Comparison of ENCODE assay signal across 27 mouse cellular contexts in genomic region chr12:99576682-99577081, GRCm38 (mm10). TPM values are rescaled to one million over a fixed set of nuclear protein-coding genes. Genes with fewer than 3 reads are reported as not detected.
A peak's percentile ranks its signal among the peaks of the same experiment; 100 is the strongest.
DNase-seq lines count a peak whose midpoint lies in the region; ATAC-seq and TF ChIP-seq lines count a peak whose summit lies in the region.
"Had no signal": no experiment of that assay in that cellular context is flagged by ENCODE, and none has a peak within 500 bp of the region (broad histone marks: within the 10 kb centered on the region; RNA-seq: fewer than 3 reads in every experiment).

No protein-coding gene starts in this region.

- TF ChIP-seq RAD21 in CH12.LX (IDR thresholded peaks at IDR 0.05; ENCODE audit: low read depth, low read length) = no peak

- no peaks in the 10 kb centered on the region for H3K27me3 ChIP-seq in CH12.LX (replicated peaks)
- no peaks in the 10 kb centered on the region for H3K27me3 ChIP-seq in lung, postnatal 0 days (replicated peaks; ENCODE audit: insufficient read depth, low read length)
- H3K27me3 ChIP-seq in midbrain, embryonic 14.5 days (ENCODE audit: control insufficient read depth, insufficient read depth, low read length) = no peaks in the 10 kb centered on the region; the same call in 1 of the 2 replicates
- H3K27me3 ChIP-seq in intestine, embryonic 15.5 days (replicated peaks) = no peaks in the 10 kb centered on the region
- H3K27me3 ChIP-seq: embryonic facial prominence, embryonic 15.5 days had no signal

- TF ChIP-seq EP300 in CH12.LX (IDR thresholded peaks at IDR 0.05; ENCODE audit: low read length) = peak; percentile 38; the same call in 1 of the 2 replicates
- no peak for TF ChIP-seq EP300 in lung, postnatal 0 days (IDR thresholded peaks at IDR 0.05)

- H3K4me2 ChIP-seq in CH12.LX (ENCODE audit: insufficient read depth, low read depth, poor library complexity, severe bottlenecking) = no peak overlapping the region; the same call in none of the 2 replicates
- no peak overlapping the region for H3K4me2 ChIP-seq in lung, postnatal 0 days (replicated peaks; ENCODE audit: low read depth, low read length)
- no peak overlapping the region for H3K4me2 ChIP-seq in midbrain, embryonic 14.5 days (ENCODE audit: low read length)
- no peak overlapping the region for H3K4me2 ChIP-seq in intestine, embryonic 15.5 days (replicated peaks)
- H3K4me2 ChIP-seq: embryonic facial prominence, embryonic 15.5 days; forebrain, embryonic 12.5 days; midbrain, embryonic 11.5 days; neural tube, embryonic 13.5 days had no signal

- H3K27ac ChIP-seq in CH12.LX (ENCODE audit: insufficient read depth, low read depth) = no peak overlapping the region
- H3K27ac ChIP-seq in lung, postnatal 0 days (ENCODE audit: low read length) = no peak overlapping the region
- no peak overlapping the region for H3K27ac ChIP-seq in midbrain, embryonic 14.5 days (replicated peaks; ENCODE audit: low read depth, low read length)
- no peak overlapping the region for H3K27ac ChIP-seq in intestine, embryonic 15.5 days
- H3K27ac ChIP-seq: embryonic facial prominence, embryonic 10.5 days; embryonic facial prominence, embryonic 15.5 days; forebrain, embryonic 12.5 days; liver, embryonic 14.5 days; neural tube, embryonic 13.5 days had no signal

- H3K4me3 ChIP-seq in CH12.LX (replicated peaks in 1 of 3; ENCODE audit: low read depth in 2 of 3, low read length in 2 of 3, poor library complexity in 1 of 3) = no peak overlapping the region
- H3K4me3 ChIP-seq in lung, postnatal 0 days (ENCODE audit: low read depth, low read length) = no peak overlapping the region
- H3K4me3 ChIP-seq in midbrain, embryonic 14.5 days (replicated peaks; ENCODE audit: low read depth, low read length) = no peak overlapping the region
- H3K4me3 ChIP-seq in intestine, embryonic 15.5 days (replicated peaks) = no peak overlapping the region
- H3K4me3 ChIP-seq: embryonic facial prominence, embryonic 10.5 days; embryonic facial prominence, embryonic 15.5 days; forebrain, embryonic 12.5 days; myocyte; neural tube, embryonic 13.5 days had no signal

- dilution Hi-C loops in CH12.LX (cut with MboI; ENCODE audit: extremely low pct_ligation_motif_present, extremely low pct_unique_long_range_greater_than_20kb, low sequenced_read_pairs) = no loop called here

- WGBS in lung, postnatal 0 days = 71% methylated on average over 6 of the region's 6 CpGs
- WGBS in midbrain, embryonic 14.5 days = 72% methylated on average over 6 of the region's 6 CpGs
- WGBS in intestine, embryonic 15.5 days = 74% methylated on average over 6 of the region's 6 CpGs

- no peak for TF ChIP-seq CTCF in CH12.LX (conservative IDR thresholded peaks at IDR 0.05 in 1 of 2, IDR thresholded peaks at IDR 0.05 in 1 of 2; ENCODE audit: low read depth in 2 of 2, low read length in 2 of 2)
- TF ChIP-seq CTCF in lung, postnatal 0 days (IDR thresholded peaks at IDR 0.05) = no peak

- peak; percentile 42; the same call in 1 of the 2 replicates for ATAC-seq in common myeloid progenitor, adult 5-6 weeks (replicated peaks; ENCODE audit: low read depth, poor library complexity, severe bottlenecking)
- ATAC-seq in lung, postnatal 0 days = no peak
- ATAC-seq in midbrain, embryonic 14.5 days (ENCODE audit: low FRiP score, low TSS enrichment) = no peak
- ATAC-seq in intestine, embryonic 15.5 days = no peak
- ATAC-seq: forebrain, postnatal 0 days; hindbrain, embryonic 16.5 days; intestine, postnatal 0 days had no signal

- H3K9me3 ChIP-seq in CH12.LX (replicated peaks; ENCODE audit: low read length) = peaks cover 3% of the 10 kb centered on the region
- H3K9me3 ChIP-seq in lung, postnatal 0 days (ENCODE audit: low read length) = no peaks in the 10 kb centered on the region
- no peaks in the 10 kb centered on the region for H3K9me3 ChIP-seq in midbrain, embryonic 14.5 days (ENCODE audit: control insufficient read depth, low read length)
- H3K9me3 ChIP-seq in intestine, embryonic 15.5 days = no peaks in the 10 kb centered on the region
- H3K9me3 ChIP-seq: embryonic facial prominence, embryonic 10.5 days; embryonic facial prominence, embryonic 15.5 days; forebrain, embryonic 12.5 days; neural tube, embryonic 13.5 days had no signal

- H3K79me2 ChIP-seq in CH12.LX (replicated peaks; ENCODE audit: control insufficient read depth, extremely low read depth, insufficient read depth, poor library complexity, severe bottlenecking) = no peaks in the 10 kb centered on the region

- peaks cover 19 to 28% of the 10 kb centered on the region in 2 experiments for H3K4me1 ChIP-seq in CH12.LX (ENCODE audit: control insufficient read depth in 1 of 2, insufficient read depth in 2 of 2)
- H3K4me1 ChIP-seq in lung, postnatal 0 days (ENCODE audit: insufficient read depth, low read depth, low read length) = peaks cover 5% of the 10 kb centered on the region; the same call in 1 of the 2 replicates
- H3K4me1 ChIP-seq in midbrain, embryonic 14.5 days (ENCODE audit: control insufficient read depth, insufficient read depth, low read length) = 0 out of 2 replicates have a peak, but pooled peaks cover 3% of the 10 kb centered on the region
- H3K4me1 ChIP-seq in intestine, embryonic 15.5 days (replicated peaks) = no peaks in the 10 kb centered on the region
- H3K4me1 ChIP-seq: embryonic facial prominence, embryonic 15.5 days; neural tube, embryonic 13.5 days had no signal

- in situ Hi-C loops in CH12.LX (cut with MboI; ENCODE audit: low pct_ligation_motif_present, low pct_unique_long_range_greater_than_20kb, low sequenced_read_pairs) = no loop called here

- DNase-seq in CD4-positive helper T cell, adult 2 months (ENCODE audit: low read depth, low spot score) = peak; percentile 85
- DNase-seq in CH12.LX (ENCODE audit: extremely low read depth) = no peak
- DNase-seq in thymus, postnatal 25 days = peak; percentile 47
- no peak for DNase-seq in lung, postnatal 0 days (ENCODE audit: low spot score)
- no peak for DNase-seq in midbrain, embryonic 14.5 days
- no peak for DNase-seq in lung, postnatal 25 days (ENCODE audit: low spot score)
- DNase-seq: adrenal gland, postnatal 25 days; cerebellum, adult 2 months; cerebellum, postnatal 14 days; forebrain, postnatal 0 days; gastrocnemius, postnatal 14 days; kidney, adult 9 months; kidney, postnatal 10 days; liver; lung, adult 2 months; lung, postnatal 36 days had no signal

- TF ChIP-seq POLR2A in CH12.LX (IDR thresholded peaks at IDR 0.05; ENCODE audit: low read depth, low read length) = no peak

- H3K9ac ChIP-seq in CH12.LX (ENCODE audit: insufficient read depth, low read depth) = no peak overlapping the region
- no peak overlapping the region for H3K9ac ChIP-seq in lung, postnatal 0 days (replicated peaks; ENCODE audit: low read depth)
- no peak overlapping the region for H3K9ac ChIP-seq in midbrain, embryonic 14.5 days (replicated peaks; ENCODE audit: low read length)
- H3K9ac ChIP-seq in intestine, embryonic 15.5 days = no peak overlapping the region
- H3K9ac ChIP-seq: embryonic facial prominence, embryonic 15.5 days; forebrain, embryonic 12.5 days; forebrain, postnatal 0 days; liver, embryonic 14.5 days; neural tube, embryonic 13.5 days had no signal

- no peaks in the 10 kb centered on the region for H3K36me3 ChIP-seq in CH12.LX (replicated peaks in 1 of 2; ENCODE audit: control insufficient read depth in 1 of 2, insufficient read depth in 1 of 2, low read length in 1 of 2)
- no peaks in the 10 kb centered on the region for H3K36me3 ChIP-seq in lung, postnatal 0 days (ENCODE audit: insufficient read depth, low read length)
- H3K36me3 ChIP-seq in midbrain, embryonic 14.5 days (ENCODE audit: control insufficient read depth, insufficient read depth, low read length) = no peaks in the 10 kb centered on the region
- H3K36me3 ChIP-seq in intestine, embryonic 15.5 days = no peaks in the 10 kb centered on the region
- H3K36me3 ChIP-seq: embryonic facial prominence, embryonic 10.5 days; embryonic facial prominence, embryonic 15.5 days; forebrain, embryonic 12.5 days; neural tube, embryonic 13.5 days had no signal

TF ChIP-seq in CH12.LX, 34 proteins besides CTCF, POLR2A, EP300 and RAD21:
- no peak for TF ChIP-seq CHD1 (IDR thresholded peaks at IDR 0.05; ENCODE audit: low read depth, low read length)
- TF ChIP-seq MXI1 (IDR thresholded peaks at IDR 0.05; ENCODE audit: low read depth, low read length) = no peak
- no peak for TF ChIP-seq MAX (IDR thresholded peaks at IDR 0.05; ENCODE audit: low read length)
- no peak for TF ChIP-seq NRF1 (IDR thresholded peaks at IDR 0.05; ENCODE audit: low read depth, low read length)
- no peak for TF ChIP-seq MEF2A (IDR thresholded peaks at IDR 0.05; ENCODE audit: borderline replicate concordance, low read depth, low read length)
- no peak for TF ChIP-seq ZKSCAN1 (IDR thresholded peaks at IDR 0.05; ENCODE audit: borderline replicate concordance, low read depth, low read length)
- no peak for TF ChIP-seq NELFE (IDR thresholded peaks at IDR 0.05; ENCODE audit: low read depth, low read length)
- no peak for TF ChIP-seq MAFK (IDR thresholded peaks at IDR 0.05; ENCODE audit: insufficient replicate concordance, low read length)

RNA-seq across cellular contexts. Expression of gene Foxn3, which starts 13.3 kb away (rescaled TPM):
- total RNA-seq in CH12.LX (2012; rRNA removed) (21.1 and 26.8 TPM in 2 replicates), CH12.LX (2014; rRNA removed) (9.7 and 10.0 TPM in 2 replicates)
- 11.0 and 12.5 TPM in 2 replicates for polyA plus RNA-seq in CH12.LX (2012; ENCODE audit: insufficient read length, low read depth)
- total RNA-seq in common myeloid progenitor, adult 5-6 weeks (2017) = 28.7 and 41.7 TPM in 2 replicates
- 91.0 and 94.3 TPM in 2 replicates for polyA plus RNA-seq in lung, postnatal 0 days (2015; fragmentation: Nextera tagmentation; extraction: Ambion mirVana)
- 81.4 and 91.3 TPM in 2 replicates for polyA plus RNA-seq in midbrain, embryonic 14.5 days (2014; fragmentation: Nextera tagmentation; extraction: Ambion mirVana)
- 57.3 and 58.6 TPM in 2 replicates for polyA plus RNA-seq in intestine, embryonic 15.5 days (2015; fragmentation: Nextera tagmentation; extraction: Ambion mirVana)

Comparison
In these comparisons a context has a peak if more than half of its experiments do, and no peak if none do; other contexts are left out.
1. DNase-seq: peak in CD4-positive helper T cell, adult 2 months (single experiment) and thymus, postnatal 25 days (single experiment); none in CH12.LX (single experiment), lung, postnatal 0 days (single experiment), midbrain, embryonic 14.5 days (single experiment) and lung, postnatal 25 days (single experiment).